Mouse (Mus musculus) small intestine, adult 2 months (tissue): ENCODE measurements around the gene Gfer. TPM values are rescaled to one million over a fixed set of nuclear protein-coding genes. Genes with fewer than 3 reads are reported as not detected.

Experiments
- H3K27ac ChIP-seq: fragments of 200-500 bp; 2 replicates; pipeline ENCODE4 v1.5.1; 2012; ENCODE audit warnings: low read depth, low read length, control low read depth, inconsistent platforms; ENCODE audit not compliant: insufficient read depth
- H3K27me3 ChIP-seq: fragments of 200-500 bp; 2 replicates; pipeline ENCODE4 v1.6.1; 2012; ENCODE audit warnings: mild to moderate bottlenecking, moderate library complexity, low read length, inconsistent platforms; ENCODE audit not compliant: control insufficient read depth, insufficient read depth
- H3K36me3 ChIP-seq: fragments of 200-500 bp; 2 replicates; pipeline ENCODE4 v1.6.1; 2012; ENCODE audit warnings: mild to moderate bottlenecking, low read length, control low read depth, inconsistent platforms; ENCODE audit not compliant: control insufficient read depth, insufficient read depth
- H3K4me1 ChIP-seq: fragments of 200-500 bp; 2 replicates; pipeline ENCODE4 v1.6.1; 2012; ENCODE audit warnings: low read length, inconsistent platforms, mixed read lengths; ENCODE audit not compliant: control insufficient read depth, insufficient read depth, insufficient read length
- H3K4me3 ChIP-seq: fragments of 200-500 bp; 2 replicates; pipeline ENCODE4 v1.5.1; 2012; ENCODE audit warnings: low read depth, mild to moderate bottlenecking, control low read depth, inconsistent platforms, low read length, moderate library complexity
- CTCF ChIP-seq: fragments of 200-500 bp; IDR thresholded peaks from 2 replicates; pipeline ENCODE4 v1.5.1; 2012; ENCODE audit warnings: low read depth, mild to moderate bottlenecking, control low read depth, inconsistent platforms, low read length, moderate library complexity, mixed read lengths; ENCODE audit not compliant: insufficient replicate concordance, insufficient read length; ENCODE audit errors: extremely low read depth
- POLR2A ChIP-seq: fragments of 200-500 bp; IDR thresholded peaks from 2 replicates; pipeline ENCODE4 v1.6.1; 2012; ENCODE audit warnings: low read depth, mild to moderate bottlenecking, control low read depth, inconsistent platforms, low read length, moderate library complexity
- WGBS: fragments of 180-500 bp; shearing (Covaris S2); methylation state at CpG from one replicate; pipeline ENCODE4 v1.1.7; 2018; 5-methylcytosine and 5-hydroxymethylcytosine counted together
- polyA plus RNA-seq: library from polyadenylated mRNA; depleted of rRNA; stranded (reverse); fragments of >200 nt; gene quantifications from 2 replicates; pipeline ENCODE4 v1.2.3, GENCODE M21; 2012

The Gfer gene
- polyA plus RNA-seq, 1 experiment: 35.9 TPM

GRCm38 (mm10) chr17:24736330-24737051 is 40.5 kb upstream of the Gfer start, which contains the start of gene Msrb1:
Gene Msrb1 (plus strand): TSS chr17:24736642.
- WGBS: under 1% methylated on average over 29 of the region's 29 CpGs
- Histone ChIP-seq H3K4me1 (peaks cover 15% of the 10 kb centered on the region; the same call in 1 of the 2 replicates), H3K27me3 (no peaks in the 10 kb centered on the region), H3K4me3 (peak within 1 kb of the TSS; percentile 80), H3K27ac (peak within 1 kb of the TSS; percentile 75), H3K36me3 (peaks cover 5% of the 10 kb centered on the region)
- TF ChIP-seq CTCF: no peak
- TF ChIP-seq POLR2A: peak; percentile 95

- Histone ChIP-seq H3K27ac (peak overlapping the region; percentile 60; the same call in 1 of the 2 replicates), H3K4me1 (peaks cover 15% of the 10 kb centered on the region; the same call in 1 of the 2 replicates), H3K27me3 (no peaks in the 10 kb centered on the region), H3K4me3 (no peak overlapping the region), H3K36me3 (no peaks in the 10 kb centered on the region)
- 88% methylated on average over 7 of the region's 7 CpGs for WGBS
- TF ChIP-seq POLR2A (no peak), CTCF (no peak)
Measured at GRCm38 (mm10) chr17:24735446-24735845, 39.5 kb upstream of the Gfer start.

- no peak overlapping the region for H3K27ac ChIP-seq
- TF ChIP-seq CTCF (no peak), POLR2A (no peak)
- no peaks in the 10 kb centered on the region for H3K36me3 ChIP-seq
- no peaks in the 10 kb centered on the region for H3K27me3 ChIP-seq
- H3K4me3 ChIP-seq: no peak overlapping the region
- 89% methylated on average over 1 of the region's 1 CpGs for WGBS
- peaks cover 15% of the 10 kb centered on the region; the same call in 1 of the 2 replicates for H3K4me1 ChIP-seq
Measured at GRCm38 (mm10) chr17:24734513-24734912, 38.6 kb upstream of the Gfer start.

- Histone ChIP-seq H3K27ac (no peak overlapping the region), H3K36me3 (no peaks in the 10 kb centered on the region), H3K27me3 (no peaks in the 10 kb centered on the region), H3K4me1 (peaks cover 15% of the 10 kb centered on the region; the same call in 1 of the 2 replicates), H3K4me3 (no peak overlapping the region)
- no peak for TF ChIP-seq CTCF
- no peak for TF ChIP-seq POLR2A
- WGBS: 89% methylated on average over 21 of the region's 21 CpGs
Measured at GRCm38 (mm10) chr17:24733434-24734050, 37.6 kb upstream of the Gfer start.

- WGBS: 85% methylated on average over 12 of the region's 12 CpGs
- Histone ChIP-seq H3K36me3 (no peaks in the 10 kb centered on the region), H3K27me3 (no peaks in the 10 kb centered on the region), H3K4me1 (peaks cover 9% of the 10 kb centered on the region; the same call in 1 of the 2 replicates), H3K27ac (no peak overlapping the region), H3K4me3 (no peak overlapping the region)
- TF ChIP-seq CTCF (no peak), POLR2A (no peak)
Measured at GRCm38 (mm10) chr17:24732233-24732935, 36.4 kb upstream of the Gfer start.

- no peaks in the 10 kb centered on the region for H3K27me3 ChIP-seq
- H3K27ac ChIP-seq: no peak overlapping the region
- 82% methylated on average over 14 of the region's 14 CpGs for WGBS
- TF ChIP-seq CTCF: no peak
- no peak for TF ChIP-seq POLR2A
- H3K36me3 ChIP-seq: no peaks in the 10 kb centered on the region
- peaks cover 4% of the 10 kb centered on the region; the same call in 1 of the 2 replicates for H3K4me1 ChIP-seq
- H3K4me3 ChIP-seq: no peak overlapping the region
Measured at GRCm38 (mm10) chr17:24730787-24731186, 34.8 kb upstream of the Gfer start.
